Mouse (Mus musculus): ENCODE data around the gene Nmrk1. TPM values are rescaled to one million over a fixed set of nuclear protein-coding genes. Genes with fewer than 3 reads are reported as not detected.
"Not testable (repeated sequence)": the region's sequence is repeated elsewhere in the genome, so short reads cannot be mapped to it uniquely, and the experiment has no call there.

Gene Nmrk1
- 9.0 and 9.8 TPM in 2 replicates for polyA plus RNA-seq (2015; fragmentation: Nextera tagmentation; extraction: Ambion mirVana)

DNA sequence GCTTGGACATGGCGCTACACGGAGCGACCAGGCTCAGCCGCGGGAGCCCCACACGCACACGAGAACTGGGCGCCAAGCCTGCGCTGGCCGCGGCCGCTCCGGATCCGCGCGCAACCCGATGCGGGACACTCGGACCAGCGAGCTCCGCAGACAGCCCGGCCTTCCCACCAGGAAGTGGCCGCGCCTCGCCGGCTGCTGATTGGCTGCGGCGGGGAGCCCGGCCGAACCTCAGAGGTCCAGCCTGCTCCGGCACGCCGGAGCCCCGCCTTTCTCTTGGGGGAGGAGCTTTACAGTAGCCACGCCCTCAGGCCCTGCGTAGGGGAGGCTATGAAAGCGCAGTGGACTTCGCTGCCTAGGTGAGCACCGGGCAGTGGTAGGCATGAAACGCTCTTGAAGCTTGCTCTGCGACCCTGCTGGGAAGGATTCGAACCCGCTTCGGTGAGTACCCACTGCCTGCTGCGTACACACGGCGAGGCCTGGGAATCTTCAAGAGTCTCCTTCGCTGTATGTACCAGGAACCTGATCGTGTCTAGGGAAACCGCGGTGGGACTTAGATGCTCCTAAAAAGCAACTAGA is at the start of gene Nmrk1, which contains the start of gene Ostf1:
Gene Nmrk1 (plus strand): TSS at position 307 of the 576 bp plus-strand sequence.
Gene Ostf1 (minus strand): TSS at position 180 of the 576 bp plus-strand sequence.
- Histone ChIP-seq H3K4me2 (replicated peaks) (peak within 1 kb of the TSS; percentile 69), H3K9ac (peak within 1 kb of the TSS; percentile 75), H3K4me1 (replicated peaks) (peaks cover 5% of the 10 kb centered on the region; the same call in 1 of the 2 replicates), H3K36me3 (no peaks in the 10 kb centered on the region), H3K9me3 (no peaks in the 10 kb centered on the region), H3K27me3 (replicated peaks) (no peaks in the 10 kb centered on the region), H3K4me3 (replicated peaks) (peak within 1 kb of the TSS; percentile 85), H3K27ac (peak within 1 kb of the TSS; percentile 92)
- under 1% methylated on average over 51 of the region's 51 CpGs for WGBS
- peak; percentile 99 for ATAC-seq

DNA sequence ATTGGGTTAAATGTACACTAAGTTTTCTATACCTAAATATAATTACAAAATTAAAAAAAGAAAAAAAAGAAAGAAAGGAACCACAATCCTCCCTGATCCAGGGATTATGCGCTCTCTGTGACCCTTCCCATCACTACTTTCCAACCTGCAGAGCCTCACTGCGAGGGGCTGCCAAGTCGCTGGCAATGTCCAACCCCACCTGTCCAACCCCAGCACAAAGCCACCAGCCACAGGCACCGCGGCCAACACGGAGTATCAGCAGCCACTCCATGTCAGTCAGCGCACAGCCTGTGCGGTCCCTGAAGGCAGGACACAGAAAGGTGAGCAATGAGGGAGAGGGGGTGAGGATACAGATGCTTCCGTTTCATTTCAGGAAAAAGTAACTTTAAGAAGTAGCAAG is 49.5 kb upstream of the Nmrk1 start:
- WGBS: 93% methylated on average over 9 of the region's 9 CpGs

DNA sequence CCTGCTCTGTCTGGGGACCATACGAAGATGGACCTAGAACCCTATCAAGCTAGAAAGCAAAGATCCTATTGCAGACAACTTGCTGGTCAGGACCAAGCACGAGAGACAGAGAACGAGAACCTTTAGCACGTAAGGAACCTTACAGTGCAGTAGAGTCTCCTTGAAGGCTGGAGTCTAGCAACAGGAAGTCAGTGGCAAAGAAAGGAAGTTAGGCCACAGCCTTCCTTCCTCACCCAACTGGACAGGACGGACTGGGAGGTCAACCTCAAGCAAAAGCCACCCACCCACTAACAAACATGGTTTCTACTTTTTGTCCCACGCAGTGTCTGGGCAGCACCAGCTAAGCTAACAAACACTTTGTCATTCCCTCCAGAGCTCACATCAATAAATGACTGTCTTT is 48.9 kb upstream of the Nmrk1 start:
- no peak overlapping the region for H3K4me2 ChIP-seq (replicated peaks)
- H3K27ac ChIP-seq: no peak overlapping the region
- ATAC-seq: no peak
- no peaks in the 10 kb centered on the region for H3K36me3 ChIP-seq
- no peak overlapping the region for H3K4me3 ChIP-seq (replicated peaks)
- WGBS: 86% methylated on average over 6 of the region's 6 CpGs
- no peak overlapping the region for H3K9ac ChIP-seq
- no peaks in the 10 kb centered on the region for H3K27me3 ChIP-seq (replicated peaks)
- H3K9me3 ChIP-seq: no peaks in the 10 kb centered on the region
- peaks cover 3% of the 10 kb centered on the region; the same call in 1 of the 2 replicates for H3K4me1 ChIP-seq (replicated peaks)

More for the DNA sequence above, 49.5 kb upstream of the Nmrk1 start:
- Histone ChIP-seq H3K9me3 (no peaks in the 10 kb centered on the region), H3K36me3 (no peaks in the 10 kb centered on the region), H3K27me3 (replicated peaks) (no peaks in the 10 kb centered on the region), H3K4me3 (replicated peaks) (no peak overlapping the region), H3K4me1 (replicated peaks) (peaks cover 4% of the 10 kb centered on the region; the same call in 1 of the 2 replicates), H3K27ac (no peak overlapping the region), H3K9ac (no peak overlapping the region), H3K4me2 (replicated peaks) (no peak overlapping the region)
- ATAC-seq: no peak

DNA sequence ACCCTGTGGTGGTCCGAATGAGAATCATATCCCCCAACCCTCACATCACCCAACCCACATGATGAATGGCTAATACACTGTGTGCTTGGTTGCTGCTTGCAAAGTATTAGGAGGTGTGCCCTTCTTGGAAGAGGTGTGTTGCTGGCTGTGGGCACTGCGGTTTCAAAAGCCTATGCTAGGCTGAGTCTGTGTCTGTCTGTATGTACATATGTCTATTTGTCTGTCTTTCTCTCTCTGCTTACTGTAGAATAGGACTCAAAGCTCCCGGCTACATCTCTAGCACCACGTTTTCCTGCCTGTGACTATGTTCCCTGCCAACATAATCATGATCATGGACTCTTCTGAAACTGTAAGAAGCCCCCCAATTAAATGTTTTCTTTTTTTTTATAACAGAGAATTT is 48.0 kb upstream of the Nmrk1 start:
- Histone ChIP-seq H3K27me3 (replicated peaks) (no peaks in the 10 kb centered on the region), H3K27ac (no peak overlapping the region), H3K36me3 (no peaks in the 10 kb centered on the region), H3K9me3 (no peaks in the 10 kb centered on the region), H3K9ac (no peak overlapping the region), H3K4me2 (replicated peaks) (no peak overlapping the region), H3K4me1 (replicated peaks) (no peaks in the 10 kb centered on the region; the same call in 1 of the 2 replicates), H3K4me3 (replicated peaks) (no peak overlapping the region)
- no peak for ATAC-seq
- 90% methylated on average over 4 of the region's 4 CpGs for WGBS

DNA sequence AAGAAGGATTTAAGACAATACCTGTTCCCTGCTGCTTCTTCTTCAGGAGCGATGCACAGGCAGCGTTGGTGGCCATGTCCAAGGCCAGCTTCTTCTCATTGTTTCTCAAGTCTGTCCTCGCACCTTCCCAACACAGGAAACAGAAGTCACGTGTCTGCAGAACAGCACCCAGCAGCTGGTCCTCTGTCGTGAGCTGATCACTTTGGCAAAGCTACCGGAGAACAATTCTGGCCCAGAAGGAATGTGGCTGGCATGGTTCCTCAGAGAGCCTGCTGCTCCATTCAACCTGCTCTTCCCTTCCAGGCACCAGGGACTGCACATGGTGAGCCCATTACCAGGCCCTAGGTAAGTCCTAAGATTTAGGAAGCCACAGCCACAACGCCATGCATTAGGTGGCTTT is 47.1 kb upstream of the Nmrk1 start:
- Histone ChIP-seq H3K36me3 (0 out of 2 replicates have a peak, but pooled peaks cover 2% of the 10 kb centered on the region), H3K4me3 (replicated peaks) (no peak overlapping the region), H3K27me3 (replicated peaks) (no peaks in the 10 kb centered on the region), H3K4me1 (replicated peaks) (no peaks in the 10 kb centered on the region), H3K9ac (no peak overlapping the region), H3K4me2 (replicated peaks) (no peak overlapping the region), H3K27ac (no peak overlapping the region), H3K9me3 (no peaks in the 10 kb centered on the region)
- 91% methylated on average over 7 of the region's 7 CpGs for WGBS
- ATAC-seq: no peak

DNA sequence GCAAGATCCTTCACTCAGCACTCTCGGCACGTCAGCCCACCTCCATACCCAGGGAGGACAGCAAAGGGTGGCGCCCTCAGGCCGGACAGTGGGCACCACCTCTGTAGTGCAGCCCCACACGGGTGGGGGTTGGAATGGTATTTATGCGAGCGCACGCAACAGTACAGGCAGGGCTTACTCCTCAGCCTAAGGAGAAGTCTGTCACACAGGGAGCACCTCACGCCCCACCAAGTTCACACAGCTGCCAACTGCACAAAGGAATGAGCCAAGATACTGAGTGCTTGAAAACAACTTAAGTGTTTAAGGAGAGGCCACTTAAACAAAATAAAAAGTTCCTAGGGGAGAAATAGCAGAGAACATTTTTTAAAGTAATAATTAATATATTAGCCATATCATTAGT is 44.6 kb upstream of the Nmrk1 start:
- Histone ChIP-seq H3K9me3 (no peaks in the 10 kb centered on the region), H3K27ac (no peak overlapping the region), H3K27me3 (replicated peaks) (no peaks in the 10 kb centered on the region), H3K36me3 (0 out of 2 replicates have a peak, but pooled peaks cover 2% of the 10 kb centered on the region), H3K4me3 (replicated peaks) (no peak overlapping the region), H3K9ac (no peak overlapping the region), H3K4me1 (replicated peaks) (no peaks in the 10 kb centered on the region), H3K4me2 (replicated peaks) (no peak overlapping the region)
- no peak for ATAC-seq
- WGBS: 83% methylated on average over 9 of the region's 9 CpGs

DNA sequence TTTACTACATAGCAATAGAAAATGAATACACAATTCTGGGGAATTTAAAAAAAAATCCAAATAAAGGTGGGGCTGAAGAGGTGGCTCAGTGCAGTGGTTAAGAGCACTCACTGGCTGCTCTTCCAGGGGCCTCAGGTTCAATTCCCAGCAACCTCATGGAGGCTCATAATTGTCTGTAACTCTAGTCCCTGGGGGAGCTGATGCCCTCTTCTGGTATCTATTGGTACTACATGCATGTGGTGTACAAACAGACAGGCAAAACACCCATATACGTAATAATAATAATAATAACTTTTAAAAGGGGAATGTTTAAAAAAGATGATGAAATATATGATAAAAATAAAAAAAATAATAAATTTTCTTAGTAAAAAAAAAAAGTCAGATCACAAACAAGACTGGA is 43.5 kb upstream of the Nmrk1 start:
- H3K4me1 ChIP-seq (replicated peaks): no peaks in the 10 kb centered on the region
- no peak overlapping the region for H3K4me2 ChIP-seq (replicated peaks)
- ATAC-seq: no peak
- no peak overlapping the region for H3K27ac ChIP-seq
- no peaks in the 10 kb centered on the region for H3K27me3 ChIP-seq (replicated peaks)
- H3K9me3 ChIP-seq: no peaks in the 10 kb centered on the region
- no peak overlapping the region for H3K4me3 ChIP-seq (replicated peaks)
- H3K36me3 ChIP-seq: 0 out of 2 replicates have a peak, but pooled peaks cover 2% of the 10 kb centered on the region
- H3K9ac ChIP-seq: no peak overlapping the region
- WGBS: 86% methylated on average over 1 of the region's 1 CpGs

DNA sequence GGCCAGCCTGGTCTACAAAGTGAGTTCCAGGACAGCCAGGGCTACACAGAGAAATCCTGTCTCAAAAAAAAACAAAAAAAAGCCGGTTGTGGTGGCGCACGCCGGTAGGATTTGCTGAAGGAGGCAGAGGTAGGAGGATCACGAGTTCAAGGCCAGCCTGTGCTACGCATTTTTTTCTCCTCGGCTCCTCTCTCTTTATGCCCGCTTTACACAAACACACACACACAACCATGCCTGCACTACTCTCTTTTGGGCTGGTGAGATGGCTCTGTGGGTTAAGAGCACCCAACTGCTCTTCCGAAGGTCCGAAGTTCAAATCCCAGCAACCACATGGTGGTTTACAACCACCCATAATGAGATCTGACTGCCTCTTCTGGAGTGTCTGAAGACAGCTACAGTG is 42.9 kb upstream of the Nmrk1 start:
- not testable (repeated sequence) for H3K4me2 ChIP-seq (replicated peaks); H3K4me3 ChIP-seq (replicated peaks); H3K27me3 ChIP-seq (replicated peaks); H3K9ac ChIP-seq; ATAC-seq; H3K27ac ChIP-seq; H3K9me3 ChIP-seq; H3K4me1 ChIP-seq (replicated peaks); H3K36me3 ChIP-seq
- WGBS: 96% methylated on average over 10 of the region's 10 CpGs

DNA sequence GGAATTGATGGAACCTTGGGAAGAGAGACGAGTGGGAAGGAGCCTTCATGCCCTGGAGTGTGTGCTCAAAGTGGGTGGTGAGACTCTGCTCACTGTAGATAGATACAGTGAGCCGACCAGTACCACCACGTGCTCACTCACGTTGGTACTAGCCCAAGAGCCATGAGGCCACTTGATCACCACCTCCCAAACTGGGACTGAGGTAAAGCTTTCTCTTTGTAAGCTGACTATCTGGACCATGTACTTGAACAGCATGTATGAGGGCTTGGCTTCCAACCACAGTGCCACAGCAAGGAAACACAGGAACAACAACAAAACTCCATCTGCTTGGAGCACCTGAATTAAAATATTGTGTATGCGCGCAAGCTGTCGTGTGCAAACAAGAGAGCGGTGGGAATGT is 42.5 kb upstream of the Nmrk1 start:
- Histone ChIP-seq H3K27ac (no peak overlapping the region), H3K4me2 (replicated peaks) (no peak overlapping the region), H3K9ac (no peak overlapping the region), H3K9me3 (no peaks in the 10 kb centered on the region), H3K27me3 (replicated peaks) (no peaks in the 10 kb centered on the region), H3K4me1 (replicated peaks) (no peaks in the 10 kb centered on the region), H3K4me3 (replicated peaks) (no peak overlapping the region), H3K36me3 (0 out of 2 replicates have a peak, but pooled peaks cover 2% of the 10 kb centered on the region)
- WGBS: 94% methylated on average over 8 of the region's 8 CpGs
- no peak for ATAC-seq

DNA sequence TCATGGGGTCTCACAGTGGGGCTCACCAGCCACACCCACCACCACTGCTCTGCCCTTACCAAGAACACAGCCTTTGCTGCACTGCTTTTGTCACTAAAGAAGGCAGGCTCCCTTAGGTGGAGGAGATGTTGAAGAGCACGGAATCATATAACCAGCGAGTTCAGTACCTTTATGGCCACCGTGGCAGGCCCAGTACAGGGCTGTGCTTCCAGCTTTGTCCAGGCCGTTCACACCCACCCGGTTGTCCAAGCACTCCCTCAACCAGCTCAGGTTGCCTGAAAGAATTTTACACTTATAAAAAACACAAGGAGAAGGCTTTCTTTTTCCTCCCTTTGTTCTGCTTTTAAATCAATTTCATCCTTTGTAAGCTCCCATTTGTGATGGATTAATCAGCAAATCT is 41.5 kb upstream of the Nmrk1 start:
- no peak for ATAC-seq
- 81% methylated on average over 5 of the region's 5 CpGs for WGBS
- H3K27me3 ChIP-seq (replicated peaks): no peaks in the 10 kb centered on the region
- H3K4me1 ChIP-seq (replicated peaks): no peaks in the 10 kb centered on the region
- no peak overlapping the region for H3K4me3 ChIP-seq (replicated peaks)
- no peak overlapping the region for H3K27ac ChIP-seq
- H3K9me3 ChIP-seq: no peaks in the 10 kb centered on the region
- no peak overlapping the region for H3K9ac ChIP-seq
- no peak overlapping the region for H3K4me2 ChIP-seq (replicated peaks)
- 0 out of 2 replicates have a peak, but pooled peaks cover 2% of the 10 kb centered on the region for H3K36me3 ChIP-seq

DNA sequence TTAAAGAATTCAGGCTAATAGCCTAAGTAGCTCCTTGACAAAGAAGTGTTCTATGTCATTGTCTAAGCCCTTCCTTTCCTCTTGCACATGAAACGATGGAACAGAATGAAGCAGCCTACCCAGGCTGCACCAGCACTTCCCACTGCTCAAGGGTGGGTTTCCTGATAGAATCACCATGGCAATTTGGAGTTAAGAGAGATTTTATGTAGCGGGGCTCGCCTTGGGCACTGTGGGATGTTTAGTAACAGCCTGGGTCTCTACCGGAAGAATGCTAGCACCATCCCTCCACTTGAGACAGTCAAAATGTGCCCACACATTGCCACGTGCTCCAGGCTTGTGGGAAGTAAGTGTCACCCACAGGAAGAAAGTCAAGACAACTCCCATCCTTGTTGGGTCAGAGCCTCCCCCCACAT is 40.8 kb upstream of the Nmrk1 start:
- Histone ChIP-seq H3K4me1 (replicated peaks) (no peaks in the 10 kb centered on the region), H3K9me3 (no peaks in the 10 kb centered on the region), H3K4me2 (replicated peaks) (no peak overlapping the region), H3K27me3 (replicated peaks) (no peaks in the 10 kb centered on the region), H3K27ac (no peak overlapping the region), H3K4me3 (replicated peaks) (no peak overlapping the region), H3K9ac (no peak overlapping the region), H3K36me3 (0 out of 2 replicates have a peak, but pooled peaks cover 2% of the 10 kb centered on the region)
- ATAC-seq: no peak
- 63% methylated on average over 5 of the region's 5 CpGs for WGBS

DNA sequence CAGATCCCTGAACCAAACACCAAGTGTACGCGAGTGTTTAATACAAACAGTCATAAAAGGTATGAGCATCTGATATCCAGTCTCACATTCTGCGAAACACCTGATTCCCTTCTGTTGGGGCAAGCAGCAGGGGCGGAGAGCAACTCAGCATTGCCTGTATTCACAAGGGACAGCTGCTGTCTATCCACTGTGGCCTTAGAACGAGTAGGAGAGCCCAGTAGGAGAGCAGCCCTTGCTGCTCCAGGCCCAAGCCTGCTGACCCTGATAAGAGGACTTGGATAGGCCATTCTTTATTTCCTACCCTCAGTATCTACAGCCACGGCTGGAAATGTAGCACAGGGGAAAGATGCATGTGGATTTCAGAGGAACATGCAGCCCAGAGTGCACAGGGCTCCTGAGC is 38.8 kb upstream of the Nmrk1 start:
- Histone ChIP-seq H3K4me1 (replicated peaks) (no peaks in the 10 kb centered on the region), H3K27ac (no peak overlapping the region), H3K36me3 (0 out of 2 replicates have a peak, but pooled peaks cover 2% of the 10 kb centered on the region), H3K9me3 (no peaks in the 10 kb centered on the region), H3K4me2 (replicated peaks) (no peak overlapping the region), H3K27me3 (replicated peaks) (no peaks in the 10 kb centered on the region), H3K4me3 (replicated peaks) (no peak overlapping the region), H3K9ac (no peak overlapping the region)
- no peak for ATAC-seq
- 71% methylated on average over 6 of the region's 6 CpGs for WGBS

DNA sequence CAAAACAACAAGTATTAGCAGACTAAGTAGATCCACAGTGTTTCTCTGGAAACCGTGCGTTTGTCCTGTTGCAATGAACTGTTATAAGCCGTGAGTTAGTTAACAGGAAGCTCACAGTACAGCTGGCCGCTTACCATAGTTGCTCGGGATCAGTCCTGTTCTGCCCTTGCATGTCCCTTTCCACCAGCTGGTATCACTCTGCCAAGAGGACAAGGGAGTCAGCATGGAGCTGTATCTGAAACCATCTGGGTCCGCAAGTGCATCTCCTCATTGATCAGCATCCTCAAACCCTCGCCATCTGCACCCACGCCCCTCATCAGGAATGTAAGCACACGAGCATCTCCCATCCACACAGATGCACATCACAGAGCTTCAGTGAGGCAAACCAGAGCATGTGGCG is 38.0 kb upstream of the Nmrk1 start:
- no peaks in the 10 kb centered on the region for H3K4me1 ChIP-seq (replicated peaks)

More for the DNA sequence above, 38.0 kb upstream of the Nmrk1 start:
- no peak for ATAC-seq
- Histone ChIP-seq H3K36me3 (0 out of 2 replicates have a peak, but pooled peaks cover 2% of the 10 kb centered on the region), H3K4me3 (replicated peaks) (no peak overlapping the region), H3K4me2 (replicated peaks) (no peak overlapping the region), H3K27me3 (replicated peaks) (no peaks in the 10 kb centered on the region), H3K27ac (no peak overlapping the region), H3K9me3 (no peaks in the 10 kb centered on the region), H3K9ac (no peak overlapping the region)
- WGBS: 74% methylated on average over 10 of the region's 10 CpGs
